Comparison of ENCODE assay signal across 8 mouse cellular contexts in the genomic region with DNA sequence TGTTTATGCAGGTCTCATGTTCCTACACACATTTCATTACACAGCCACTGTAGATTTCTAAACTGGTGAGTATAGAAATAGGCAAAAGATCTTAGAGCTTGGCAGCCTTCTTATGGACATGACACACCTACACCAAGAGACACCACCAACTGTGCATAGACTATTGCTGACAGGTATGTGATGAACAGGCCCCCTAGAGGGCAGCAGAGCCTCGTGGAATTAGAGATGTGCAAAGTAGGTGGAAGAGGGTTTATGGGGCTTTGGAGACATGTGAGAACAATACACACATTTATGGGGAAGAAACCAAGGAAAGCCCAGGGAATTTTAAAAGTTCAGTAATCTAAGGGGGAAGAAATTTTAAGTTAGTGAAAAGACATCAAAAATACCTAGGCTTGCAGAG.
DNase-seq lines count a peak whose midpoint lies in the region; ATAC-seq lines count a peak whose summit lies in the region.

No protein-coding gene starts in this region.

- WGBS in liver, embryonic 12.5 days (ENCODE audit: insufficient replicate concordance), result 8% methylated on average over 1 of the region's 1 CpGs
- WGBS in intestine, embryonic 16.5 days, result 9% methylated on average over 1 of the region's 1 CpGs
- WGBS in limb, embryonic 11.5 days, result 6% methylated on average over 1 of the region's 1 CpGs
- WGBS in stomach, embryonic 15.5 days, result 5% methylated on average over 1 of the region's 1 CpGs

- H3K9me3 ChIP-seq in liver, embryonic 12.5 days (replicated peaks), result no peaks in the 10 kb centered on the region
- no peaks in the 10 kb centered on the region for H3K9me3 ChIP-seq in intestine, embryonic 16.5 days (ENCODE audit: control insufficient read depth, low read length)
- H3K9me3 ChIP-seq in limb, embryonic 11.5 days (ENCODE audit: control insufficient read depth, low read length), result no peaks in the 10 kb centered on the region
- H3K9me3 ChIP-seq in stomach, embryonic 15.5 days, result no peaks in the 10 kb centered on the region

- H3K27me3 ChIP-seq in liver, embryonic 12.5 days (replicated peaks), result no peaks in the 10 kb centered on the region
- H3K27me3 ChIP-seq in intestine, embryonic 16.5 days (replicated peaks; ENCODE audit: control insufficient read depth, insufficient read depth, low read length), result no peaks in the 10 kb centered on the region
- H3K27me3 ChIP-seq in limb, embryonic 11.5 days (ENCODE audit: control insufficient read depth, insufficient read depth, low read length), result no peaks in the 10 kb centered on the region
- H3K27me3 ChIP-seq in stomach, embryonic 15.5 days (replicated peaks), result no peaks in the 10 kb centered on the region

- H3K9ac ChIP-seq in liver, embryonic 12.5 days, result no peak overlapping the region
- H3K9ac ChIP-seq in intestine, embryonic 16.5 days (ENCODE audit: low read depth, low read length), result no peak overlapping the region
- H3K9ac ChIP-seq in limb, embryonic 11.5 days (ENCODE audit: low read length), result no peak overlapping the region
- H3K9ac ChIP-seq in stomach, embryonic 15.5 days, result no peak overlapping the region

- no peak overlapping the region for H3K4me3 ChIP-seq in liver, embryonic 12.5 days
- no peak overlapping the region for H3K4me3 ChIP-seq in intestine, embryonic 16.5 days (ENCODE audit: low read length)
- H3K4me3 ChIP-seq in limb, embryonic 11.5 days (ENCODE audit: low read depth, low read length), result no peak overlapping the region
- no peak overlapping the region for H3K4me3 ChIP-seq in stomach, embryonic 15.5 days (replicated peaks)

- H3K27ac ChIP-seq in liver, embryonic 12.5 days, result no peak overlapping the region
- no peak overlapping the region for H3K27ac ChIP-seq in intestine, embryonic 16.5 days (ENCODE audit: low read length)
- H3K27ac ChIP-seq in limb, embryonic 11.5 days (replicated peaks; ENCODE audit: low read depth, low read length), result no peak overlapping the region
- H3K27ac ChIP-seq in stomach, embryonic 15.5 days, result no peak overlapping the region

- DNase-seq in liver, result peak; percentile 38
- DNase-seq in cerebellum, postnatal 10 days, result peak; percentile 69 to 72
- DNase-seq in frontal cortex, postnatal 36 days (ENCODE audit: low spot score in 2 of 2), result peak; percentile 35 to 62
- peak; percentile 71 for DNase-seq in limb, embryonic 11.5 days (ENCODE audit: low spot score)
- peak; percentile 52 to 66 for DNase-seq in natural killer cell, adult 2 months (ENCODE audit: low spot score in 2 of 2)

- H3K36me3 ChIP-seq in liver, embryonic 12.5 days, result no peaks in the 10 kb centered on the region
- no peaks in the 10 kb centered on the region for H3K36me3 ChIP-seq in intestine, embryonic 16.5 days (ENCODE audit: control insufficient read depth, insufficient read depth, low read length)
- H3K36me3 ChIP-seq in limb, embryonic 11.5 days (ENCODE audit: control insufficient read depth, insufficient read depth, low read length), result no peaks in the 10 kb centered on the region
- H3K36me3 ChIP-seq in stomach, embryonic 15.5 days, result no peaks in the 10 kb centered on the region

- no peaks in the 10 kb centered on the region for H3K4me1 ChIP-seq in liver, embryonic 12.5 days
- no peaks in the 10 kb centered on the region for H3K4me1 ChIP-seq in intestine, embryonic 16.5 days (ENCODE audit: control insufficient read depth, insufficient read depth, low read length)
- H3K4me1 ChIP-seq in limb, embryonic 11.5 days (ENCODE audit: control insufficient read depth, insufficient read depth, low read length), result no peaks in the 10 kb centered on the region
- no peaks in the 10 kb centered on the region for H3K4me1 ChIP-seq in stomach, embryonic 15.5 days

- no peak for ATAC-seq in liver, embryonic 12.5 days
- ATAC-seq in intestine, embryonic 16.5 days, result peak; percentile 78
- no peak for ATAC-seq in limb, embryonic 11.5 days (ENCODE audit: insufficient number of reproducible peaks, low FRiP score, low TSS enrichment, low read depth)
- 0 out of 2 replicates have a peak, but pooled peaks have one; percentile 58 for ATAC-seq in stomach, embryonic 15.5 days (ENCODE audit: insufficient read depth, low FRiP score, low read depth)

- H3K4me2 ChIP-seq in liver, embryonic 12.5 days, result no peak overlapping the region
- H3K4me2 ChIP-seq in intestine, embryonic 16.5 days (ENCODE audit: low read depth, low read length), result no peak overlapping the region
- H3K4me2 ChIP-seq in limb, embryonic 11.5 days (ENCODE audit: low read depth, severe bottlenecking), result no peak overlapping the region
- no peak overlapping the region for H3K4me2 ChIP-seq in stomach, embryonic 15.5 days

Comparison
In these comparisons a context has a peak if more than half of its experiments do, and no peak if none do; other contexts are left out.
1. ATAC-seq: peak in intestine, embryonic 16.5 days (single experiment) and stomach, embryonic 15.5 days (single experiment); none in liver, embryonic 12.5 days (single experiment) and limb, embryonic 11.5 days (single experiment).
2. Peak in every context shown above with its lines, with median percentiles within 50 percentile points of each other: DNase-seq.